Mouse (Mus musculus) thymus, adult 2 months (tissue): Measurements from ENCODE around the gene Slc39a11. TPM values are rescaled to one million over a fixed set of nuclear protein-coding genes. Genes with fewer than 3 reads are reported as not detected.

ENCODE experiments used
- DNase-seq: peaks from one replicate; pipeline ENCODE4 v3.0.0; 2021
- H3K27ac ChIP-seq: fragments of 200-500 bp; 2 replicates; pipeline ENCODE4 v1.5.1; 2012; ENCODE audit warnings: low read length, control low read depth; ENCODE audit not compliant: control insufficient read depth, insufficient read depth
- H3K27me3 ChIP-seq: fragments of 200-500 bp; 2 replicates; pipeline ENCODE4 v1.6.1; 2012; ENCODE audit warnings: mild to moderate bottlenecking, low read length, moderate library complexity, mixed read lengths; ENCODE audit not compliant: control insufficient read depth, insufficient read depth
- H3K36me3 ChIP-seq: fragments of 200-500 bp; 2 replicates; pipeline ENCODE4 v1.6.1; 2012; ENCODE audit warnings: mild to moderate bottlenecking, low read length, moderate library complexity; ENCODE audit not compliant: control insufficient read depth, insufficient read depth
- H3K4me1 ChIP-seq: fragments of 200-500 bp; replicated peaks from 2 replicates; pipeline ENCODE4 v1.6.1; 2012; ENCODE audit warnings: low read length; ENCODE audit not compliant: control insufficient read depth, insufficient read depth
- H3K4me3 ChIP-seq: fragments of 200-500 bp; 2 replicates; pipeline ENCODE4 v1.5.1; 2012; ENCODE audit warnings: mild to moderate bottlenecking, low read length, control low read depth, moderate library complexity; ENCODE audit not compliant: control insufficient read depth, insufficient read depth
- CTCF ChIP-seq: fragments of 200-500 bp; IDR thresholded peaks from 2 replicates; pipeline ENCODE4 v1.5.1; 2012; ENCODE audit warnings: mild to moderate bottlenecking, control low read depth, low read length, moderate library complexity, borderline replicate concordance; ENCODE audit not compliant: control insufficient read depth, poor library complexity, insufficient read depth; ENCODE audit errors: extremely low read depth
- POLR2A ChIP-seq: fragments of 200-500 bp; IDR thresholded peaks from 2 replicates; pipeline ENCODE4 v1.6.1; 2012; ENCODE audit warnings: mild to moderate bottlenecking, low read length, control low read depth, moderate library complexity; ENCODE audit not compliant: control insufficient read depth, poor library complexity, insufficient read depth; ENCODE audit errors: extremely low read depth
- WGBS: fragments of 180-500 bp; shearing (Covaris S2); methylation state at CpG from one replicate; pipeline ENCODE4 v1.1.7; 2018; 5-methylcytosine and 5-hydroxymethylcytosine counted together
- polyA plus RNA-seq: library from polyadenylated mRNA; depleted of rRNA; stranded (reverse); fragments of >200 nt; gene quantifications from 2 replicates; pipeline ENCODE4 v1.2.3, GENCODE M21; 2012

The Slc39a11 gene
- polyA plus RNA-seq, 1 experiment, result 18.0 TPM

- 43% methylated on average over 2 of the region's 2 CpGs for WGBS
- H3K36me3 ChIP-seq, result no peaks in the 10 kb centered on the region
- H3K27ac ChIP-seq, result no peak overlapping the region
- H3K4me1 ChIP-seq, result no peaks in the 10 kb centered on the region
- DNase-seq, result peak; percentile 70
- TF ChIP-seq CTCF (peak; percentile 49; the same call in 1 of the 2 replicates), POLR2A (no peak)
- no peaks in the 10 kb centered on the region for H3K27me3 ChIP-seq
- H3K4me3 ChIP-seq, result no peak overlapping the region
Observed at GRCm38 (mm10) chr11:113297765-113298164, 352.1 kb downstream of the Slc39a11 start.

DNA sequence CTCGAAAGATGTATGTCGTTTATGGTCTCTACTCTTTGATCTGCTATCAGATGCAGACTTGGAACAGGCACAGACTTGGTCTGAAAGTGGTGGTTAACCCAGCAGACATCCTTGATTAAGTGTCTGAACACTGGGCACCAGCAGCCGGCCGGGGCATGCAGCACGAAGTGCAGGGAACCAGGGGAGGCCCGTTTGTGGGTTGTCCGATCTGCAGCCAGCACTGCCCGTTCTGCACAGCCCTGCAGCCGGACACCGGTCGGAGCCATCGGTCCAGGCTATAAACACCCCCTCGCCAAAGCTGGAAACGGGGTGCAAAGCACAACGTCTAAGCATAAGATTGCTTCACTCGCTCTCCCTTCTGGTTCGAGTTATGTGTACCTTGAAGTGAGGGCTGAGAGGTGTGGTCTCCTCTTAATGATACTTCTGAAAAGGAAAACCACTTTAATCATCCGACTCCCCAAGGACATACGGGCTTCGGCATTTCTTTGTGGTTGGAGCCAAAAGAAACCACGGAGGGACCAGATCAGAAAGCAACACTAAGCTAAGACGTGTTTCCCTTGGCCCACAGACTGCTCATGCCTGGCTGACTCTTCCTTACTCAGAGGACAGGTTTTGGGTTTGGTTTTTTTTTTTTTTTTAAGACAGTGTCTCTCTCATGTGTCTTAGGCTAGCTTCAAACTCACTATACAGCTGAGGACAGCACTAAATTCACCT is 352.8 kb downstream of the Slc39a11 start:
- no peaks in the 10 kb centered on the region for H3K4me1 ChIP-seq
- WGBS, result 68% methylated on average over 22 of the region's 22 CpGs
- no peaks in the 10 kb centered on the region for H3K36me3 ChIP-seq
- no peak for DNase-seq
- no peak overlapping the region for H3K4me3 ChIP-seq
- H3K27ac ChIP-seq, result no peak overlapping the region
- no peaks in the 10 kb centered on the region for H3K27me3 ChIP-seq
- TF ChIP-seq CTCF, result no peak

GRCm38 (mm10) chr11:113296162-113296561 is 353.7 kb downstream of the Slc39a11 start:
- Histone ChIP-seq H3K36me3 (no peaks in the 10 kb centered on the region), H3K27ac (no peak overlapping the region), H3K27me3 (no peaks in the 10 kb centered on the region), H3K4me3 (no peak overlapping the region), H3K4me1 (no peaks in the 10 kb centered on the region)
- no peak for TF ChIP-seq POLR2A
- peak; percentile 65; the same call in 1 of the 2 replicates for TF ChIP-seq CTCF
- WGBS, result 64% methylated on average over 7 of the region's 7 CpGs
- DNase-seq, result peak; percentile 37

- Histone ChIP-seq H3K4me1 (no peaks in the 10 kb centered on the region), H3K27ac (no peak overlapping the region), H3K4me3 (no peak overlapping the region), H3K36me3 (no peaks in the 10 kb centered on the region), H3K27me3 (no peaks in the 10 kb centered on the region)
- no peak for TF ChIP-seq CTCF
- no peak for TF ChIP-seq POLR2A
- no peak for DNase-seq
- WGBS, result 97% methylated on average over 8 of the region's 8 CpGs
Observed at GRCm38 (mm10) chr11:113294518-113294917, 355.4 kb downstream of the Slc39a11 start.

DNA sequence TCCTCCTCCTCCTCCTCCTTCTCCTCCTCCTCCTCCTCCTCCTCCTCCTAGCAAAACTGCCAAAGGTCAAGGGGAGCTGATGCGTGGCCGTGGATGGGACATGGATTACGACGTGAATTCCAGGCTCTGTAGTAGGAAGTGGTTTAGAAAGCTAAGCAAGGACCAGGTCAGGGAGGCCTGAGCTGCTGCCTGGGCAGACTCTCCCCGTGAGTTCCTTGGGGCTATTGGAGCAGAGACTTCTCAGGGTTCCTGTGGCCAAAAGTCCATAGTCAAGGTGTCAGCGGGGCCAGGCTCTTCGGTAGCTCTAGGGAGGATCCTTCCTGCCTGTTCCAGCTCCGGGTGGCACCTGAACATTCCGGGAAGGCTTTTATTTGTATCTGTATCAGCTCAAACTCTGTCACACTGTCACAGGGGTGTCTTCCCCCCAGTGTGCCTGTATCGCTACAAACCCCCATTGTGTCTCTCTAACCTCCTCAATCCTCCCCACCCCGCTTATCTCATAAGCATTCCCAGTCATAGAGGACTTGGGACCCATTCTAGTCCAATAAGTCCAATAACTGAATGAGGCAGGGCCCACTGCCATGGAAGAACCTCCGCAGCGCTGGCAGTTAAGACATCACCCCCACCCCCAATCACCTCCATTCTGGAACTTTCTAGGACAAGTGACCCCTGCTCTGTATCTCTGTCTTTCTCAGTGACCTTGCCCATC is 356.8 kb downstream of the Slc39a11 start:
- no peaks in the 10 kb centered on the region for H3K4me1 ChIP-seq
- TF ChIP-seq POLR2A, result no peak
- TF ChIP-seq CTCF, result no peak
- no peaks in the 10 kb centered on the region for H3K36me3 ChIP-seq
- WGBS, result 96% methylated on average over 13 of the region's 13 CpGs
- no peaks in the 10 kb centered on the region for H3K27me3 ChIP-seq
- DNase-seq, result no peak
- H3K27ac ChIP-seq, result no peak overlapping the region
- no peak overlapping the region for H3K4me3 ChIP-seq

DNA sequence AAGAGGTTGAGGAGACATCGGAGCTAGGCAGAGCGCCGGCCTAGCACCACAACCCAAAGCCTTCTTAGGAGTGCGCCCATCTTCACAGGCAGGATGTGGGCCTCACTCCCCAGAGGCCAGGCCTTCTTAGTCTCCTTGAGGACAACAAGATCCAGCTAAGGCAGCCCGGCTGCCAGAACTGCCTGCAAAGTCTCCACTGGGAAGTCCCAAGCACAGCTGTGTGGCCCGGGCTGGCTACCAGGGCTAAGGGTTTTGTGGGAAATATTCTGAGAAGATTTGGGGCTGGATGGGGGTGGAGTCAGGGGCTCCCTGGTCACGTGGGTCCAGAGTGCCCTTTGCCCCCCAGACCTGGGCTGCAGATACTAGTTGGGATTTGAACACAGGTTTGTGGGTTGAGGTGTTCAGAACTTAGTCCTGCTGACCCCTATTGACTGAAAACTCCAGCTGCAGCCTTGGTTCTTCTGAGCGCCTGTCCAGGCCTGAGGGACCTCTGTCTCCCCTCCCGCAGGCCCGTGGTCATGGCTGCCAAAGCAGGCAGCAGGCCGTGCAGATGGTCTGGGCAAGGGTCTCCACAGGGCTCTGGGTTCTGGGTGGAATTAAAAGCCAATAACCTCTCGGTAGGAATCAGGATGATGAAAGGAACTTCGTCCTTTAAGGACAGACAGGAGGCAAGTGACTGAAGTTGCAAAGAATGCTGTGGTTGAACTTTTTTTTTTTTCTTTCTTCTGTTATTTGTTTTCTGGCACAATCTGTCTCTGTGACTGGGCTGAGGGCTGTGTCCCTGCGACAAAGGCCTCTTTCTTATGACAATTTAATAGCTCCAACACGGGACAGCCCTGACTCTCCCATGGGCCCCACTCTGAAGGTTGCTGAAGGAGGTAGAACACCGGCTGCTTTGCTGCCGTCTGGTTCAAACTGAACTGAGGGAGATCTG is 357.8 kb downstream of the Slc39a11 start:
- TF ChIP-seq CTCF, result no peak

More for the DNA sequence above, 357.8 kb downstream of the Slc39a11 start:
- Histone ChIP-seq H3K4me1 (no peaks in the 10 kb centered on the region), H3K4me3 (no peak overlapping the region), H3K36me3 (no peaks in the 10 kb centered on the region), H3K27ac (no peak overlapping the region), H3K27me3 (no peaks in the 10 kb centered on the region)
- DNase-seq, result no peak
- 93% methylated on average over 17 of the region's 17 CpGs for WGBS
